Mouse (Mus musculus) cerebellum, adult 9-11 months (tissue): ENCODE results near the gene Rpl36.

Experiments used
- DNase-seq: peaks from one replicate; pipeline ENCODE4 v3.0.0; 2022

Rpl36 gene

GRCm38 (mm10) chr17:56654771-56655170, 41.6 kb downstream of the Rpl36 start:
- DNase-seq, result no peak

- DNase-seq, result no peak
These were observed 42.1 kb downstream of the Rpl36 start for GRCm38 (mm10) chr17:56655311-56655710.

DNA sequence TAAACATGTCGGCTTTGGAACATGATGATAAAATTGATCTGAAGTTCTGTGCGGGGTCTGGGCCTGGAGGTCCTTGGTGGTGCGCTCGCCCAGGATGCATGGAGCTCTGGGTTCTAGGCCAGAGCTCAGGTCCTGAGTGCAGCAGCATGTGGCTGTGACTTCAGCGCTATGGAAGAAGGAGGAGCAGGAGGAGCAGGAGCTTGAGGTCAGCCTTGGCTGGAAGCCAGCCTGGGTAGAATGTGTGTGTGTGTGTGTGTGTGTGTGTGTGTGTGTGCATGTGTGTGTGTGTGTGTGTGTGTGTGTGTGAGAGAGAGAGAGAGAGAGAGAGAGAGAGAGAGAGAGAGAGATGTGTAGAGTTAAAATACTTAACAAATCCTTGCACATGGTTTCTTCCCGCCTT, 43.0 kb downstream of the Rpl36 start:
- no peak for DNase-seq

DNA sequence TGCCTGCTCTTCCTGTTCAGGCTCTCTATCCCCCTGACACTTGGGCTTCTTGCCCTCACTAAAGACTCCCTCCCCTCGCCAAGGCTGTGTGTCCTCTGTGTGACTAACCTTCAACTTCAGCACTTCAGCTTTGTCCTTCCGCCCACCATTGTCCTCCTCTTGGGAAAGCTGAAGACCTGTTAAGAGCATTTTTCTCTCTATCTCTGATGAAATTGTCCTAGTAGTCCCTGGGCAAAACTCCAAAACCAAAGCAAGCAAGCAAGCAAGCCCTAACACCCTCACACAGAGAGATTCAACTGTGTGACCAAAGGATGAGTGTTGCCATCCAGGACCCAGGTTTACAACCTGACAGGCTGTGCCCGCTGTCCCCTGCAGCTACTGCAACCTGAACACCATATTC, 50.4 kb downstream of the Rpl36 start:
- DNase-seq, result no peak
